Mouse (Mus musculus) lung, adult 2 months (tissue): ENCODE data around the gene Mbnl2. TPM values are rescaled to one million over a fixed set of nuclear protein-coding genes. Genes with fewer than 3 reads are reported as not detected.

ENCODE experiments used
- DNase-seq: peaks from one replicate; pipeline ENCODE4 v3.0.0; 2022
- H3K4me1 ChIP-seq: fragments of 200-500 bp; 2 replicates; pipeline ENCODE4 v1.6.1; 2011; ENCODE audit warnings: low read length; ENCODE audit not compliant: control insufficient read depth, insufficient read depth
- H3K4me3 ChIP-seq: fragments of 200-500 bp; replicated peaks from 2 replicates; pipeline ENCODE3; 2011; ENCODE audit warnings: low read depth, mild to moderate bottlenecking, control low read depth, low read length; ENCODE audit errors: extremely low read depth
- CTCF ChIP-seq: fragments of 200-500 bp; IDR thresholded peaks from 2 replicates; pipeline ENCODE4 v1.5.1; 2011; ENCODE audit warnings: mild to moderate bottlenecking, low read length, control low read depth; ENCODE audit not compliant: insufficient read depth
- POLR2A ChIP-seq: fragments of 200-500 bp; IDR thresholded peaks from 2 replicates; pipeline ENCODE4 v1.6.1; 2011; ENCODE audit warnings: low read depth, mild to moderate bottlenecking, control low read depth, low read length, borderline replicate concordance; ENCODE audit errors: extremely low read depth
- WGBS: fragments of 180-500 bp; shearing (Covaris S2); methylation state at CpG from one replicate; pipeline ENCODE4 v1.1.7; 2018; 5-methylcytosine and 5-hydroxymethylcytosine counted together
- polyA plus RNA-seq: library from polyadenylated mRNA; depleted of rRNA; stranded (reverse); fragments of >200 nt; gene quantifications from 2 replicates; pipeline ENCODE4 v1.2.3, GENCODE M21; 2012

The Mbnl2 gene
- polyA plus RNA-seq, 1 experiment: 130 TPM

DNA sequence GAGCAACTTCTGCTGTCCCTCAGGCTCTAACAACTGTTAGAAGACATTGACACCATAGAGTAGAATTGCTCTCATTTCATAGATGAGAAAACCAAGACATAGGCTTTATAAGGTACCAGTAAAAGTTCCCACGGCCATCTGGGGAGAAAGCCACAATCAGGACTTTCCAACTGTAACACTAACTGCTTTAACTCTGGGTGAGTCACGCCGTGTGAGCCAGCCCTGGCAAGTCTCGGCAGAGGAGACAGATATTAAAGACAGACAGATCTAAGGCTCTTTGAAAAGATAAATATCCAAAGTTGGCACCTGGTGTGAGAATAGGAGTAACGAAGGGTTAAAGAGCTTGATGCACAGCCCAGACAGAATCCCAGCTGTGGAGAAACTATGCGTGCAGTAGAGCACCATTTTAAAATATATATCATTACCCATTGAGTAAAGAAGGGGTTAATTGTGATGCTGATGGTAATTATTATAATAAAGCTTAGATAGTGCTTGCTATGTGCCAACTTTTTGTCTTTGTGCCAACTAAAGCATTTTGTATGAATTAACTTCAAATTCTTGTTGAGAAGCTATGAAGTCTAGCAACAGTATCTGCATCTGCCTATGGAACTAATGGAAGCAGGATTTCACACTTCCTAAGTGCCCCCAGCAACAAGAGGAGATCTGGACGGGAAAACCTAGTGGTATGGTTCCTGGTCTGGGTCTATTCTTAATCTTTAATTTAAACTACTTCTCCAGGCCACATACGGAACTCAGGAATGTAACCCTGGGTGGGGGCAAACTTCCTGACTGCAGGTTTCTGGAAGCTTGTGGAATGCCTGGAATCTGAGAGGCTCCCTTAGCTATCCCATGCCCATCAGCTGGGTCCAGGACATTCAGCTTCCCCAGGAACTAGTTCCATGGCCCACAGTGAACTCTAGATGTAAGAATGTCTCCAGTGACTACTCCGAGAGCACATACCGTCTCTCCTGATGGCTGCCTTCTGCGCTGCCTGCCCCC, 97.9 kb downstream of the Mbnl2 start:
- no peak for DNase-seq
- TF ChIP-seq CTCF (no peak), POLR2A (no peak)
- 49% methylated on average over 11 of the region's 11 CpGs for WGBS
- Histone ChIP-seq H3K4me1 (peaks cover 43% of the 10 kb centered on the region), H3K4me3 (no peak overlapping the region)

DNA sequence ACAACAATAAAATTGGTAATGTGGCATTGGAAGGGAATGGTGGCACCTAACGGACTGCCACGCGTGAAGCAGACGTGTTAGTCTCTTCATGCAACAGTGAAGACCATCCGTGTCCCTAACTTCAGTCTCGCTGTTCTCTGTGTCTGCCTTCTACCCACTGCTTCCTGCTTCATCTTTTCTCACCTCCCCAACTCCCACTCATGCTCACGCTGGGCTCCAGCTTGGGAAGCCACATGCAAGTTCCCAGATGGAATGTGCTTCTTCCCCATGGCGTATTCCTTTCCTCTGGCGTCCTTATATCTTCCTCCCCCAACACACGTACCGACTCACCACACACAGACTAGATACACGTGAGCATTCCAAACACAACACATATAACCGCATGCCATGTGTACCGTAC, 99.3 kb downstream of the Mbnl2 start:
- TF ChIP-seq CTCF: no peak
- TF ChIP-seq POLR2A: no peak
- Histone ChIP-seq H3K4me1 (peaks cover 40% of the 10 kb centered on the region), H3K4me3 (no peak overlapping the region)
- DNase-seq: no peak
- 91% methylated on average over 14 of the region's 14 CpGs for WGBS

DNA sequence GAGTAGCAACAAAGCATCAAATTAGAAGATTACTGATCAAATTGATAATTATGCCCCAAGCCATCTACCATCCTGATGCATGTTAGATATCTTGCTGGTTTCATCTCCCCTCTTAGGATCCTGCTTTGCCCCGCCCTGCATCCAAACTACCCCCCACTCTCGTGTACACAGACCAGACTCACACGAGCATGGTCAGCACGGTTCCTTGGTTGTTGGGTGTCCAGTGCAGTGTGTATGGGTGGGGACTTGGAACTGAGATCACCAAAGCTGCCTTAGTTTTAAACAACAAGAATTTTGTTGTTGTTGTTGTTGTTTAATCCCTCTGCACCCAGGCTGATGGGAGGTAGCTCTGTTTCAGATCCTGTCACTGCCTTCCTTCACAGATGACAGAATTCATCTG, 101.7 kb downstream of the Mbnl2 start:
- WGBS: 63% methylated on average over 4 of the region's 4 CpGs
- Histone ChIP-seq H3K4me3 (no peak overlapping the region), H3K4me1 (peaks cover 31% of the 10 kb centered on the region)
- no peak for DNase-seq
- TF ChIP-seq CTCF (no peak), POLR2A (no peak)

DNA sequence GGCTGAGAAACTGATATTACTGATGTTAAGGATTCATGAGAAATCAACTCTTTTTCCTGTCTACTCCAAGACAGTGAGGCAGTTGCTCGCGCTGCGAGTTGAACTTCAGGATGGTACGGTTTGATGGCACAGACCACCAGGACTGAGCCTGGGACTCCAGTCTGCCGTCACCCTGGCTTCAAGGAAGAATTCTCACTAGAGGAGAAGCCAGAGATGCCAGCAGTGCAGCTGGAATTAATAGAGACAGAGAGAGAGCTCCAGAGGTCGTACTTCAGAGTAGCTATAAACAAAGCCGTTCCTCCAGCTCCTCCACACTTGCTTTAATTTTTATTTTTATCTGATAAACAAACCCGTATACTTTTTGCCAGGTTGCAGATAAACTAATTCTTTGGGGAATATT, 102.5 kb downstream of the Mbnl2 start:
- Histone ChIP-seq H3K4me1 (peaks cover 30% of the 10 kb centered on the region), H3K4me3 (no peak overlapping the region)
- DNase-seq: no peak
- TF ChIP-seq CTCF (no peak), POLR2A (no peak)
- 54% methylated on average over 8 of the region's 8 CpGs for WGBS

DNA sequence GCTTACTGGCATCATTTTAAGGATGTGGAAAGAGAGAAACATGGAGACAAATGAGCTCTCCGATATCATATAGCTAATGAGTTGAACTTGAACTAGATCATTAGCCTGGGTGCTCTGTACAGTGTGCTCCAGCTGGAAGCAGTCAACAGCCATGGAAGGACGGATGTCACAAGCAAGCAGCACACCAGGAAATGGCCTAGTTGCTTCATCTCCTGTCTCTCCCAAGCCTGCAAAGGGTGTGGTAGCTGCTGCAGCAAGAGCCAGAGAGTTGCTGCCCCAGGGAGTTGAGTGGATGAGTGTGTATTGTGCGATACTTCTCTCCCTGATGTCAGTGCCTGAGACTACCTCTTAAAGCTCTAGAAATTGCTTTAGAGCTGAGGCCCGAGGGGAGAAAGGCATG, 104.2 kb downstream of the Mbnl2 start:
- Histone ChIP-seq H3K4me1 (peaks cover 22% of the 10 kb centered on the region), H3K4me3 (no peak overlapping the region)
- 26% methylated on average over 4 of the region's 4 CpGs for WGBS
- TF ChIP-seq POLR2A (no peak), CTCF (no peak)
- no peak for DNase-seq

DNA sequence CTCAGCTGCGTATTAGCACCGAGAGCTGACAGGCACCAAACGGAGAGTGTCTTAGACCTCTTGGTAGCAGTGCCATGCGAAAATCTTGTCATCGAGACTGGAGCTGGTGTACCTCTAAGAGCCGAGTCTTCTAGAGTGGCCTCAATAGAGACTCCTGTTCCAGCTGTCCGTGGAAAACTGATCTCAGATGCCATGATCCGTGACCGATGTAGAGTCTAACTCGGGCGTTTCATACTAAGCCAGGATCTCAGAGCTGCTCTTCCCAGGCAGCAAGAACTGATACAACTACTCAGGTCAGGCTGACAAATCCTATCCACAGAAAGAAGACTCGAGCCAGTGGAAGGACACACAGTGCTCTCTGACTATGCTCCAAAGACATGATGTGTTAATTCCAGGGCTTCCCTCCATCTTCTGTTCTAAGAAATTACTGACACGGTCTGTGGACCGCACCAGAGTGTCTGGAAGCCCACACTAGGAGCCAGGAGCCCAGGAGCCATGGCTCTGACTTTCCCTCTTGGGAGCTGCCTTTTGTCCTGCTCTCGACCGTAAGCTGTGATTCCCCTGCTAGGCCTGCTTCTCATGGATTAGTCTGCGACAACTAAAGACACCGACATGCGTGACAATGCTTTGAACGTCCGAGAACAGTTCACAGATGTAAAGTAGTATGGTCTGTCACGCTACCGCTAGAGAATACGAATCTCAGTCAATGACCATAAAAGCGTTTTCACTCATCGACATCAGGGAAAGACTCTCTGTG, 106.1 kb downstream of the Mbnl2 start:
- 88% methylated on average over 26 of the region's 26 CpGs for WGBS
- no peak for DNase-seq
- Histone ChIP-seq H3K4me1 (peaks cover 22% of the 10 kb centered on the region), H3K4me3 (no peak overlapping the region)
- no peak for TF ChIP-seq POLR2A
- TF ChIP-seq CTCF: no peak

DNA sequence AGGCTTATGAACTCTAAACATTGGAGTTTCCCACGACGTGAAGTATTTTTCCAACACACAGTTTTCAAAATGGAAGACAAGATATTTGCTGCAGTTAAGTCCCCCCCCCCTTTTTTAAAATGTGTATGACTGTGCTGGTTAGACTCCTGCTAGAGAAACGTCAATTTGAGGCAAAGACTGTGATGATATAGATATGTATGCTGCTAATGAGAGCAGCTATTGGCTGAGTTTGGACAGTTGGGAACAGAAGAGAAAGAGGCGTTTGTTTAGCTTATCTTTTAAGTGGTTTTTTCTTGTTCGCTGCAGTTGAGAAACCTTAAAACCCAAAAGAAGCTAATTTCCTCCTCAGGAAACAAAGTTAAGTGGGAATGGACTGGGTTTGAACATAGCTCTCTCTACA, 106.7 kb downstream of the Mbnl2 start:
- TF ChIP-seq POLR2A (no peak), CTCF (no peak)
- Histone ChIP-seq H3K4me1 (peaks cover 27% of the 10 kb centered on the region), H3K4me3 (no peak overlapping the region)
- 52% methylated on average over 5 of the region's 5 CpGs for WGBS
- no peak for DNase-seq

DNA sequence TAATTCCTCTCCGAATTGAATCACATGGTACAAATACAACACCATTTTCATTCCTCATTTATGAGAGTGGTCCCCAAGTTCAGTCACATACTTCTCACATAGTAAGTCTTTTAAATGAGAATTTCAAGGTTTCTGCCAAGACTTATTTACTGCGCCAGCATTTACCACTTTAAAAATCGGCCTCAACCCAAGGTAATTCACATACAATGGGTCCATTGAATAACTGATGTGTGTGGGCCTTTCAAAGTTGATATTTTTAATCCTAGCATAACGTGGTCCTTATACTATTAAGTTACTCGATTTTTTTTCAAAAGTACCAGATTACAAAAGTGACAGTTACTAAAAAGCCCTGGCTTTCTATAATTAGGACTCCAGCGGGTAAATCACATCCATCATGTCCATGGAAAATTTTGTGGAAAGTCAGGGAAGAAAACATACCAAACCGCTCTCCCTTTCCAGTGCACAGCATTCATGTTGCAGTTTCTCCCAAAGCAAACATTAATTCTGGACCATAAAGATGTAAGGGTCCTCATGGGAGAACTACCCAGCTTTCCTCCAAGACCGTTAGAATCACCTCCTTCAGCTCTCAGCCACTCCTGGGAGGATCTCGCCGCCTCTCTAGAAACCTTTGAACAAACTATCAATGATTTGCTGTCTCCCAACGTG, 107.8 kb downstream of the Mbnl2 start:
- Histone ChIP-seq H3K4me1 (peaks cover 27% of the 10 kb centered on the region), H3K4me3 (no peak overlapping the region)
- no peak for DNase-seq
- TF ChIP-seq CTCF (no peak), POLR2A (no peak)
- WGBS: 76% methylated on average over 11 of the region's 11 CpGs

DNA sequence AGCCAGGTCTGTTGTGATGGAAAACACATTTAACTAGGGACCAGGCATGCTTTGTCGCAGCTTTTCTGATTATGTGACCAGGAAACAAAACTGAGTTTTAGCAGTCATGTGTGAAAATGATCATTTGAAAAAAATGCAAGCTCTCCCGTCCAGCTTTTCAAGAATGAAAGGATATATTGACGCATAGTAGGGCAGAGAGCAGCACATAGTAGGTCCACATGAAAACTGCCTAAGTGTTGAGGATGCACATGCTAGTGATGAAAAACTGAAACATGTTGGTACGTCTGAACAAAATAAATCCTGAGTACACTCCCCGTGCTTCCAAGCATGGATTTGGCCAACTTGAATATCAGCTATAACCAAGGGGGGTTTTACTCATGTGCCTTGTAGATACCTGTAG, 109.1 kb downstream of the Mbnl2 start:
- H3K4me3 ChIP-seq: no peak overlapping the region
- 91% methylated on average over 5 of the region's 5 CpGs for WGBS
- H3K4me1 ChIP-seq: peaks cover 21% of the 10 kb centered on the region
- no peak for DNase-seq
- TF ChIP-seq POLR2A (no peak), CTCF (no peak)
